Mouse (Mus musculus) midbrain, embryonic 11.5 days (tissue): ENCODE measurements around the gene Pclo. TPM values are rescaled to one million over a fixed set of nuclear protein-coding genes. Genes with fewer than 3 reads are reported as not detected.

Source experiments
- ATAC-seq: fragments of 200-750 bp; cut with Nextera tagmentation; 2 replicates; pipeline ENCODE4 v1.8.0; 2017; ENCODE audit warnings: moderate TSS enrichment, moderate library complexity; ENCODE audit not compliant: low FRiP score
- DNase-seq: peaks from one replicate; pipeline ENCODE4 v3.0.0; 2015; ENCODE audit warnings: low spot score; ENCODE audit errors: missing footprints
- H3K27ac ChIP-seq: fragments of 300-500 bp; sonication (generic); 2 replicates; pipeline ENCODE4 v1.5.1; 2014; ENCODE audit warnings: low read depth, low read length
- H3K27me3 ChIP-seq: fragments of 300-500 bp; sonication (generic); 2 replicates; pipeline ENCODE4 v1.6.1; 2014; ENCODE audit warnings: mild to moderate bottlenecking, low read length, moderate library complexity, mixed read lengths; ENCODE audit not compliant: control insufficient read depth, insufficient read depth
- H3K36me3 ChIP-seq: fragments of 300-500 bp; sonication (generic); 2 replicates; pipeline ENCODE4 v1.6.1; 2014; ENCODE audit warnings: mild to moderate bottlenecking, low read length, moderate library complexity, mixed read lengths; ENCODE audit not compliant: control insufficient read depth, insufficient read depth
- H3K4me1 ChIP-seq: fragments of 300-500 bp; sonication (generic); 2 replicates; pipeline ENCODE4 v1.6.1; 2014; ENCODE audit warnings: low read length; ENCODE audit not compliant: control insufficient read depth, insufficient read depth
- H3K4me2 ChIP-seq: fragments of 300-500 bp; sonication (generic); 2 replicates; pipeline ENCODE4 v1.6.1; 2014; ENCODE audit warnings: mild to moderate bottlenecking, moderate library complexity
- H3K4me3 ChIP-seq: fragments of 300-500 bp; sonication (generic); 2 replicates; pipeline ENCODE4 v1.5.1; 2014; ENCODE audit warnings: low read depth, low read length
- H3K9ac ChIP-seq: fragments of 300-500 bp; sonication (generic); 2 replicates; pipeline ENCODE4 v1.6.1; 2014; ENCODE audit warnings: low read length
- H3K9me3 ChIP-seq: fragments of 300-500 bp; sonication (generic); 2 replicates; pipeline ENCODE4 v1.6.1; 2016; ENCODE audit warnings: low read length; ENCODE audit not compliant: control insufficient read depth
- WGBS: fragments of 180-500 bp; shearing (Covaris S2); extraction: QIAGEN DNeasy Blood & Tissue Kit; methylation state at CpG from one replicate; pipeline ENCODE4 v1.1.7; 2014; 5-methylcytosine and 5-hydroxymethylcytosine counted together
- polyA plus RNA-seq: library from polyadenylated mRNA; unstranded; fragments of >200 nt; fragmentation: Nextera tagmentation; extraction: Ambion mirVana; gene quantifications from 2 replicates; pipeline ENCODE4 v1.2.1, GENCODE M21; 2014

Pclo gene
- polyA plus RNA-seq, 1 experiment from 2014 or later, result 2.0 TPM

DNA sequence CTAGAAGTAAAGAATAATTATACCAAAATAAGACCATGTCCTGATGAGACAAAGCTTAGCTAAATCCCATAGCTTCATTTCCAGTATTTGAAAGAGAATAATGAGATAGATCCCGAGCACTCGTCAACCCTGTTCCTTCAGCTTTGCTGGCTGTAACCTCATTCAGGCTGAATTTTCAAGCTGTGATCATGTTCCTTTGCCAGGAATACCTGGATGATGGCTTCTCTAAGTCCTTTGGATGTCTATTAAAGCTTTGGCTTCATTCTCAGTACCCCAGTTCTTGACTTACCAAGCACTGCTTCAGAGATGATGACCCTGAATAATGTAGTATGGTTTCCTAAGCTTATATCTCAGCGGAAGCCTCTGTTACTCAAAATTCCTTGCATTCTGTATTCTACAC is 131.1 kb downstream of the Pclo start:
- Histone ChIP-seq H3K36me3 (no peaks in the 10 kb centered on the region), H3K9me3 (no peaks in the 10 kb centered on the region)
- 89% methylated on average over 3 of the region's 3 CpGs for WGBS

DNA sequence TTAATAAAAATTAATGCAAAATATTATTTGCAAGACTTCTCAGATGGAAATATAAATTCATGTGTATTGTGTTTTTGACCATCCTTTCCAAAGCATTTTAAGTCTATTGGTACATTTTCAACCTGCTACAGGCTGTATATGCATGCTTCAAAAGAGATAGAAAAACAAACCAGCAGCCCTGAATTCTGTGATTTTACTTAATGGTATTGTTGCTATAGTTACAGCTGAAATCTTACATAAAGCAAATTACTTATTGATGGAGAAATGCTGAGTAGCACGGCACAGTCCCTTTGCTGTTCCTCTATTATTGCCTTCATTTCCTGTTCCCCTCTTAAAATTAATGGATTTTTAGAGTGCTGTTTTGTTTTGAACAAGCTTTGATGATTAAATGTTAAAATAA is 145.9 kb downstream of the Pclo start:
- no peaks in the 10 kb centered on the region for H3K9me3 ChIP-seq

More for the DNA sequence above, 131.1 kb downstream of the Pclo start:
- Histone ChIP-seq H3K4me3 (no peak overlapping the region), H3K27ac (no peak overlapping the region), H3K9ac (no peak overlapping the region), H3K27me3 (no peaks in the 10 kb centered on the region), H3K4me1 (no peaks in the 10 kb centered on the region), H3K4me2 (no peak overlapping the region)
- ATAC-seq (no peak), DNase-seq (no peak)

DNA sequence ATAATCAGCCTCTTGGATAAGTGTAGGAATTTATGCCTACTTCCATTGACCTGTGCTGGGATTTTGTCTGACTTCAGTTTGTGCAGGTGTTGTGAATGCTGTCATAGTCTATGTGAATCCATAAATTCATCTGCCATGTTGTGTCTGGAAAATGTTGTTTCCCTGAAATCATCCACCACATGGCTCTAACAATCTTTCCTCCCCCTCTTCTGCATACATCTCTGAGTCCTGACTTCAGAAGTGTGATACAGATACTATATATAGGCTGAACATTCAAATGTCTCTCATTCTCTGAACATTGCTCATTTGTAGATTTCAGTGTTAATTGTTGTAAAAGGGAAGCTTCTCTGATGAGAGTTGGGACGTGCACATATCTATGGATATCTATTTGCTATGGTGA is 147.5 kb downstream of the Pclo start:
- Histone ChIP-seq H3K4me2 (no peak overlapping the region), H3K4me1 (no peaks in the 10 kb centered on the region), H3K27ac (no peak overlapping the region), H3K4me3 (no peak overlapping the region), H3K36me3 (no peaks in the 10 kb centered on the region), H3K27me3 (no peaks in the 10 kb centered on the region), H3K9ac (no peak overlapping the region), H3K9me3 (no peaks in the 10 kb centered on the region)
- DNase-seq (no peak), ATAC-seq (no peak)
- 74% methylated on average over 1 of the region's 1 CpGs for WGBS

More for the DNA sequence above, 145.9 kb downstream of the Pclo start:
- Histone ChIP-seq H3K36me3 (no peaks in the 10 kb centered on the region), H3K4me1 (no peaks in the 10 kb centered on the region), H3K27ac (no peak overlapping the region), H3K4me3 (no peak overlapping the region), H3K4me2 (no peak overlapping the region), H3K9ac (no peak overlapping the region), H3K27me3 (no peaks in the 10 kb centered on the region)
- 75% methylated on average over 1 of the region's 1 CpGs for WGBS
- no peak for DNase-seq
- no peak for ATAC-seq

DNA sequence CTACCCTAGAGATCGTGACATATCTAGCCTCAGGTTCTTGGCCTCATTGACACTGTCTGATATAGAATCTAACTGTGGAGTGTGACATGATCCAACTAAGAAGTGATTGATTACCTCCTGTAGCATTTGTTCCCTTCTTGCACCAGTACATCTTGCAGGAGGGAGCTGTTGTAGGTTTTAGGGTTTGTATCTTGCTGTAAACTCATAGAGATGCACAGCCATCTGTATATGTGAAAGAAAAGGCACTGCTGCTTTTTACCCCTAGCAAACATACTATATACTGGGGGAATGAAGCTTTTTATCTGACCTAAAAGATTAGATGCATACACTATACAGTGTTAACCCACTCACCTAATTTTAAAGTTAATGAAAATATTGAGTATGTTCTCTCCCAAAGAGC is 147.9 kb downstream of the Pclo start:
- Histone ChIP-seq H3K9ac (no peak overlapping the region), H3K4me1 (no peaks in the 10 kb centered on the region), H3K27ac (no peak overlapping the region), H3K9me3 (no peaks in the 10 kb centered on the region), H3K4me2 (no peak overlapping the region), H3K36me3 (no peaks in the 10 kb centered on the region), H3K27me3 (no peaks in the 10 kb centered on the region), H3K4me3 (no peak overlapping the region)
- DNase-seq (no peak), ATAC-seq (no peak)
- WGBS, result 93% methylated on average over 1 of the region's 1 CpGs

DNA sequence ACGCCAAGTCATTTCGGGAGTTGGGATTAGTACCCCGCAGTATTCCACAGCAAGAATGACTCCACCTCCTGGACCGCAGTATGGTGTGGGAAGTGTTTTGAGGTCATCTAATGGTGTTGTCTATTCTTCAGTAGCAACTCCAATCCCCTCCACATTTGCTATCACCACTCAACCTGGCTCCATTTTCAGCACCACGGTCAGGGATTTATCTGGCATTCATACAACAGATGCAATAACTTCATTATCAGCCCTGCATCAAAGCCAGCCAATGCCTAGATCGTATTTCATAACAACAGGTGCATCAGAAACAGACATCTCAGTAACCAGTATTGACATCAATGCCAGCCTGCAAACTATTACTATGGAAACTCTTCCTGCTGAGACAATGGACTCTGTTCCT is 165.7 kb downstream of the Pclo start:
- DNase-seq (no peak), ATAC-seq (no peak)
- Histone ChIP-seq H3K36me3 (no peaks in the 10 kb centered on the region), H3K4me1 (no peaks in the 10 kb centered on the region), H3K27ac (no peak overlapping the region), H3K4me2 (no peak overlapping the region), H3K4me3 (no peak overlapping the region), H3K9ac (no peak overlapping the region), H3K27me3 (no peaks in the 10 kb centered on the region), H3K9me3 (no peaks in the 10 kb centered on the region)
- WGBS, result 91% methylated on average over 6 of the region's 6 CpGs

DNA sequence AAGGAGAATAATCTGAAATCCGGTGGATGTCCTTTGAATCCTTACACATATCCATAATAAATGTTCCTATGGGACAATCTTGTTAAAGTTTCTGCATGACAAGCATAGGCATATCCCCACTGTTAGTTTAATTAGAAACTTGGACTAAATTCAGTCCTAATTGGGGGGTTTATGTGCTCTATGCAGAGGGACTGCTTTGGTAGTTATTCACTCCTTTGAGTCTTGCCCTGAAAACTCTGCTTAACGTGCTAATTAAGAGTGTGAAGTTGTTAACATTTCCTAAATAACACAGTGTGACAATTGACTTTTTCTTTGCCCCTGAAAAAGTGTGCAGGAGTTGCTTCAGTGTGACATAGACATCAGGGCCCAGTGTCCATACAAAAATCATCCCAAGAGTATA is 177.3 kb downstream of the Pclo start:
- no peak overlapping the region for H3K27ac ChIP-seq
- H3K36me3 ChIP-seq, result no peaks in the 10 kb centered on the region
- DNase-seq (no peak), ATAC-seq (no peak)
- H3K27me3 ChIP-seq, result no peaks in the 10 kb centered on the region
- H3K9ac ChIP-seq, result no peak overlapping the region
- H3K4me1 ChIP-seq, result no peaks in the 10 kb centered on the region
- no peak overlapping the region for H3K4me3 ChIP-seq
- no peaks in the 10 kb centered on the region for H3K9me3 ChIP-seq
- no peak overlapping the region for H3K4me2 ChIP-seq
- 73% methylated on average over 2 of the region's 2 CpGs for WGBS

DNA sequence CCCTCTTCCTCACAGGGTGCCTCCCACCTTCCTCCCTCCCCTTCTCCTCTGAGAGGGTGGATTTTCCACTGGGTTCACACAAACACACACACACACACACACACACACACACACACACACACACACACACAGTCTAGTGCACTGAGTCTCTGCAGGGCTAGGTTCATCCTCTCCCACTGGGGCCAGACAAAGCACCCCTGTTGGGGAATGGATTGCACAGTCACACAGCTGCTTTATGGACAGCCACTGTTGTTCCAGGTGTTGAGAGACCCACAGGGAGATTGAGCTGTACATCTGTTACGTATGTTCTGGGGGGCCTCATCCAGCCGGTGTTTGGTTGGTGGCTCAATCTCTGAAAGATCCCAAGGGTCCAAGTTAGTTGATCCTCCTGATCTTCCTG is 182.0 kb downstream of the Pclo start:
- Histone ChIP-seq H3K27me3 (no peaks in the 10 kb centered on the region), H3K4me2 (no peak overlapping the region), H3K4me3 (no peak overlapping the region), H3K9ac (no peak overlapping the region), H3K36me3 (no peaks in the 10 kb centered on the region), H3K4me1 (no peaks in the 10 kb centered on the region), H3K9me3 (no peaks in the 10 kb centered on the region), H3K27ac (no peak overlapping the region)
- DNase-seq, result no peak
- ATAC-seq, result no peak
- WGBS, result 87% methylated on average over 2 of the region's 2 CpGs

DNA sequence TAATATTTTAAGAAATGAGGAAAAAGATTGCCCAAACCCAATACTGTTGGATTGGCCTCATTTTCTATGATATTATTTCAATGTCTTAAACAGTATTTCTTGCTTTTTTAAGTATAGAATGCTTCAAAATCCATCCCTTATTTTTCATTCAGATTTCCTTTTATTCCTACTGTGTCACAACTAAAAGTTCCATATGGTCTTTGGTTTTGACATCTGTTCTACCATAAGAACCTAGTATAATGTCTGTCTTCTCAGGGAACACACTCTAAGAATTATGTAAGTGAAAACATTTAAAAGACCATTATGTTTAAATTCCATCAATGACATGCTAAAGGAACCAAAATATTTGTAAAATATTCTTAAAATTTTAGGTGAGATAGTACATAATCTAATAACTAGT is 186.2 kb downstream of the Pclo start:
- Histone ChIP-seq H3K27ac (no peak overlapping the region), H3K27me3 (no peaks in the 10 kb centered on the region), H3K9ac (no peak overlapping the region), H3K4me2 (no peak overlapping the region), H3K4me1 (no peaks in the 10 kb centered on the region), H3K9me3 (no peaks in the 10 kb centered on the region), H3K36me3 (no peaks in the 10 kb centered on the region), H3K4me3 (no peak overlapping the region)
- no peak for DNase-seq
- no peak for ATAC-seq

DNA sequence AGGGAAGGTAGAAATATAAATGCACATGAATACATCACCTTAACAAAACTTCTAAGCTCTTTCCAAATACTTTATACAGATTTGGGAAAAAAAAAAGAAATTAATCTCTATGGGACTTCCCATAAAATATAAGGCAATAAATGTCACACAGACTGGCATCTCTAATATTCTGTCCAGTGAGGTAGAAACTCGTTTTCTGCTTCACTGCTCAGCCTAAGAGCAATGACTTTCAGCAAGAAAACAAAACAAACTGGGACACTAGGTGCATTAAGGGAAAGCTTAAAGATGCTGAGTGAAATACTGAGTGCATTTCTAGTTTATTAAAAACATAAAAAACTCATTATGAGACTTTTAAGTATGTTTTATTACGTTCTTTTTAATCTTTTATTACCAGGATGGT is 190.7 kb downstream of the Pclo start:
- H3K9me3 ChIP-seq, result no peaks in the 10 kb centered on the region
- ATAC-seq (no peak), DNase-seq (no peak)
- WGBS, result 63% methylated on average over 2 of the region's 2 CpGs
- no peaks in the 10 kb centered on the region for H3K27me3 ChIP-seq
- H3K4me1 ChIP-seq, result no peaks in the 10 kb centered on the region
- H3K27ac ChIP-seq, result no peak overlapping the region
- H3K9ac ChIP-seq, result no peak overlapping the region
- H3K4me2 ChIP-seq, result no peak overlapping the region
- no peak overlapping the region for H3K4me3 ChIP-seq
- no peaks in the 10 kb centered on the region for H3K36me3 ChIP-seq

DNA sequence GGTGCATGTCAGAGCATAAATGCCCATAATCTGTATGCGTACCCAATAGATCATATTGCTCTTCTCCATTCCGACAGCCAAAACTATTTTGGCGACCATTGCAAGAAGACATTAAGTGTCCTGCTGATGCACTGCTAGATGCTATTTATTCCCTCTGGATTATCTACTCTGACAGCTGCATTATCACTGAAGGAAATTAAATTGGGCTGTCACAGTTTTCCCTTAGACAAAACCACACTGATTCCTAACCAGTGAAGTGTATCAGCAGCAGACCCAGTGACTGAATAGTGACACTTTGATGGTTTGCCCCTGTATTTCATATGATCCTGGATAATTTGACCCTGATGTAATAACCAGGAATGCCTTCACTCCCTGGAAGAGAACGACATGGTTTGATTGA is 192.6 kb downstream of the Pclo start:
- no peak overlapping the region for H3K9ac ChIP-seq
- ATAC-seq, result no peak
- H3K4me2 ChIP-seq, result no peak overlapping the region
- H3K36me3 ChIP-seq, result no peaks in the 10 kb centered on the region
- H3K4me3 ChIP-seq, result no peak overlapping the region
- H3K27ac ChIP-seq, result no peak overlapping the region
- no peaks in the 10 kb centered on the region for H3K9me3 ChIP-seq
- H3K27me3 ChIP-seq, result no peaks in the 10 kb centered on the region
- H3K4me1 ChIP-seq, result no peaks in the 10 kb centered on the region
- no peak for DNase-seq
- 58% methylated on average over 4 of the region's 4 CpGs for WGBS
